Mouse (Mus musculus) limb, embryonic 14.5 days (tissue): Measurements from ENCODE around the gene Anxa1. TPM values are rescaled to one million over a fixed set of nuclear protein-coding genes. Genes with fewer than 3 reads are reported as not detected.
A peak's percentile ranks its signal among the peaks of the same experiment; 100 is the strongest.

ENCODE experiments used
- ATAC-seq: fragments of 200-750 bp; cut with Nextera tagmentation; 2 replicates; pipeline ENCODE4 v1.8.0; 2017; ENCODE audit warnings: low read depth, moderate number of reproducible peaks, moderate TSS enrichment; ENCODE audit not compliant: low FRiP score
- DNase-seq: peaks from one replicate; pipeline ENCODE4 v3.0.0-alpha.2; 2015; ENCODE audit warnings: low spot score
- H3K27ac ChIP-seq: fragments of 300-500 bp; sonication (generic); replicated peaks from 2 replicates; pipeline ENCODE4 v1.5.1; 2014; ENCODE audit warnings: low read depth, mild to moderate bottlenecking, low read length, moderate library complexity, mixed read lengths
- H3K27me3 ChIP-seq: fragments of 300-500 bp; sonication (generic); 2 replicates; pipeline ENCODE4 v1.6.1; 2014; ENCODE audit warnings: low read length, mixed read lengths; ENCODE audit not compliant: control insufficient read depth, insufficient read depth
- H3K36me3 ChIP-seq: fragments of 300-500 bp; sonication (generic); 2 replicates; pipeline ENCODE4 v1.6.1; 2014; ENCODE audit warnings: mild to moderate bottlenecking, low read length, moderate library complexity, mixed read lengths; ENCODE audit not compliant: control insufficient read depth, insufficient read depth
- H3K4me1 ChIP-seq: fragments of 300-500 bp; sonication (generic); 2 replicates; pipeline ENCODE4 v1.6.1; 2014; ENCODE audit warnings: antibody characterized with exemption, low read length, mixed read lengths; ENCODE audit not compliant: control insufficient read depth, insufficient read depth
- H3K4me2 ChIP-seq: fragments of 300-500 bp; sonication (generic); replicated peaks from 2 replicates; pipeline ENCODE4 v1.6.1; 2014; ENCODE audit warnings: low read depth, mild to moderate bottlenecking, low read length, moderate library complexity; ENCODE audit not compliant: severe bottlenecking
- H3K4me3 ChIP-seq: fragments of 300-500 bp; sonication (generic); replicated peaks from 2 replicates; pipeline ENCODE4 v1.5.1; 2014; ENCODE audit warnings: low read length
- H3K9ac ChIP-seq: fragments of 300-500 bp; sonication (generic); 2 replicates; pipeline ENCODE4 v1.6.1; 2014; ENCODE audit warnings: mild to moderate bottlenecking, low read depth, low read length, moderate library complexity; ENCODE audit not compliant: severe bottlenecking
- H3K9me3 ChIP-seq: fragments of 300-500 bp; sonication (generic); 2 replicates; pipeline ENCODE4 v1.6.1; 2016; ENCODE audit warnings: low read length; ENCODE audit not compliant: control insufficient read depth
- POLR2A ChIP-seq: fragments of 200-500 bp; IDR thresholded peaks from 2 replicates; pipeline ENCODE4 v1.8.0; 2012; ENCODE audit warnings: inconsistent platforms, mild to moderate bottlenecking, moderate library complexity, borderline replicate concordance; ENCODE audit not compliant: insufficient read depth, insufficient read length; ENCODE audit errors: extremely low read depth
- WGBS: fragments of 180-500 bp; shearing (Covaris S2); extraction: QIAGEN DNeasy Blood & Tissue Kit; methylation state at CpG from one replicate; pipeline ENCODE4 v1.1.7; 2014; 5-methylcytosine and 5-hydroxymethylcytosine counted together
- polyA plus RNA-seq, 2 experiments: library from polyadenylated mRNA; depleted of rRNA in 1 of 2; stranded (reverse) in 1 of 2; unstranded in 1 of 2; fragments of >200 nt; fragmentation: Nextera tagmentation in 1 of 2; extraction: Ambion mirVana in 1 of 2; gene quantifications; 2 replicates each; pipeline versions ENCODE4 v1.2.1 to v1.2.3; 2012 to 2014

The Anxa1 gene
- polyA plus RNA-seq, 2 experiments, result 72.5 to 350 TPM

DNA sequence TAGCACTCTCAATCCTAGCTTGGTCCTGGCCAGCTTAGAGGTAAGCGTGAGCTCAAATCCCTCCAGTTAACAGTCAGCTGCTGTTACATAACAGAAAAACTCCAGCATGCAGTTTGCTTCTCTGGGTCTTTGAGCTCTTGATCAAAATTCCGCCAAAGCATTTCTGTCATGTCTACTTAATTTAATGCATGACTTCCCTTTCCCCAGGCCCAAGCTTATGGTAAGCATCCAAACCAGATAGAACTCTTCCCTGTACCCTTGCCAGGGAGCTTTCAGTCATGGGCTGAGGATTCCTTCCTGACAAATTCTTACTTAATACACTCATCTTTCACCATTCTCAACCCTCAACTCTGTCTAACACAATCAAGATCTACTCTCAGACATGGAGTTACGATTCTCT, 20.5 kb upstream of the Anxa1 start:
- no peaks in the 10 kb centered on the region for H3K36me3 ChIP-seq
- no peak overlapping the region for H3K27ac ChIP-seq
- H3K4me3 ChIP-seq, result no peak overlapping the region
- 88% methylated on average over 3 of the region's 3 CpGs for WGBS
- H3K9ac ChIP-seq, result no peak overlapping the region
- H3K4me2 ChIP-seq, result no peak overlapping the region
- no peaks in the 10 kb centered on the region for H3K9me3 ChIP-seq
- TF ChIP-seq POLR2A, result no peak
- DNase-seq (no peak), ATAC-seq (no peak)
- H3K4me1 ChIP-seq, result no peaks in the 10 kb centered on the region
- no peaks in the 10 kb centered on the region for H3K27me3 ChIP-seq

DNA sequence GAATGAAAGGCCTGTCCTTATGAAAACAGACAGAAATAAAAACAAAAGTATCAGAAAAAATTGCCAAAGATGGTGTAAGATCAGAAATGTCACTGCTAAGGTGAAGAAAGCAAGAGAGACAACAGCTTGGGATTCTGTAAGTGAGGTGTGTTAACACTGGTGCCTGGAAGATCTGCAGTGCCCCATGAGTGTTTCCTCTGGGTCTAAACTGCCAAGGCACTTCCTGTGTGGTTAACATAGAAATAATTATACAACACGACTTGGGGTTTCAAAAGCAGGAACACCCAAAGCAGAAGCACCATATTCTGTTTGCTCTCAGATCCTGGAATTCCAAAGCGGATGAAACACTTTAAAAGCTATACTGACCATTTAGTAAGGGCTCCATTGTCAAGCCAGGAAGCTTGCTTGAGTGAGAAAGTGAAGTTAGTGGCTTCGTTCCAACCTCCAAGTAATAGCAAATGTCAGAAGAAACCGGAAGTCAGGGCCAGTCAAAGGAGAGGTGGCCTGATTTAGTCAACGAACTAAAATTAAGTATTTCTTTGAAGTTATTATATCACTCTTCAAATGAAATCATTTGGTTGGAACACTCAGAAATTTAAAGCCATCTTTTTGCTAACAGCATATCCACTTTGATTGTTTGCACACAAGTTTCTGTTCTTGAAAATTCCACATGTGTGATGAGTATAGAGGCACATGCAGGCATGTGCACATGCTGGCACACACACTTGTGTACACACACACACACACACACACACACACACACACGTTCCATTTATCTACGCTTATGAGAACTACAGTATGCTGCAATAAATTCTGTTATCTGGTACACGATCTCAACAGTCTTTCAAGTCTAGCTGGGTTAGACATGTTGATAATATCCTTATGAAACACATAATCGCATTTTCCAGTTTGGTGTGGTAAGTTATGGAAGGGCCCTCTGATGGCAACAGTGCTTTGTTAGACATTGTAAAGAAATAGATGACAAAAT, 19.1 kb upstream of the Anxa1 start:
- ATAC-seq (no peak), DNase-seq (no peak)
- H3K4me1 ChIP-seq, result no peaks in the 10 kb centered on the region
- no peak overlapping the region for H3K9ac ChIP-seq
- H3K36me3 ChIP-seq, result no peaks in the 10 kb centered on the region
- WGBS, result 66% methylated on average over 9 of the region's 9 CpGs
- no peak overlapping the region for H3K4me3 ChIP-seq
- no peaks in the 10 kb centered on the region for H3K9me3 ChIP-seq
- H3K27me3 ChIP-seq, result no peaks in the 10 kb centered on the region
- no peak overlapping the region for H3K4me2 ChIP-seq
- H3K27ac ChIP-seq, result no peak overlapping the region
- TF ChIP-seq POLR2A, result no peak

- 49% methylated on average over 3 of the region's 3 CpGs for WGBS
- H3K4me1 ChIP-seq, result no peaks in the 10 kb centered on the region
- no peaks in the 10 kb centered on the region for H3K9me3 ChIP-seq
- ATAC-seq, result no peak
- H3K4me2 ChIP-seq, result no peak overlapping the region
- H3K27ac ChIP-seq, result 0 out of 2 replicates have a peak overlapping the region, but pooled peaks have one; percentile 13
- no peak overlapping the region for H3K9ac ChIP-seq
- no peak for DNase-seq
- no peaks in the 10 kb centered on the region for H3K27me3 ChIP-seq
- H3K36me3 ChIP-seq, result no peaks in the 10 kb centered on the region
- no peak overlapping the region for H3K4me3 ChIP-seq
- no peak for TF ChIP-seq POLR2A
Observed at GRCm38 (mm10) chr19:20406475-20406874, 15.7 kb upstream of the Anxa1 start.

- Histone ChIP-seq H3K4me1 (no peaks in the 10 kb centered on the region), H3K4me3 (no peak overlapping the region), H3K9ac (no peak overlapping the region), H3K9me3 (no peaks in the 10 kb centered on the region), H3K36me3 (no peaks in the 10 kb centered on the region), H3K4me2 (no peak overlapping the region), H3K27ac (no peak overlapping the region), H3K27me3 (no peaks in the 10 kb centered on the region)
- DNase-seq, result no peak
- no peak for TF ChIP-seq POLR2A
- ATAC-seq, result no peak
- 90% methylated on average over 4 of the region's 4 CpGs for WGBS
Observed at GRCm38 (mm10) chr19:20405015-20405414, 14.3 kb upstream of the Anxa1 start.

DNA sequence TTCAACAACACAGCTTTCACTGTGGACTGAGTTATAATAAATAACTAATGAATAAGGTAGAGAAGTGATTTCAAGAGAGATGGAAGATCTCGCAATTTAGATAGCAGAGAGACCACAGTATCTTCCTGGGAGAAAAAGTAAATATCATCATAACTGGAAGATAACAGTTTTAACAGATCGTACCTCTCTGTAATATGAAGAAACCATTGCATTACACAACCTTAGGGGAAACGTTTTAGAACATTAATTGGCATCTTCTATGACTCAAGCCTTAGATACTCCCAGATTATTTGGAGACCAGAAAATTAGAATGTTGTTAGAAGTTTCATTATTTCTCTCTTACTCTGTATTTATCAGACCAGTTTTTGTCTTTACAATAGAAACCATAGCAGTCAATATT, 13.0 kb upstream of the Anxa1 start:
- no peak overlapping the region for H3K4me3 ChIP-seq
- no peaks in the 10 kb centered on the region for H3K27me3 ChIP-seq
- H3K9me3 ChIP-seq, result no peaks in the 10 kb centered on the region
- no peak for TF ChIP-seq POLR2A
- H3K9ac ChIP-seq, result no peak overlapping the region
- 90% methylated on average over 3 of the region's 3 CpGs for WGBS
- ATAC-seq (no peak), DNase-seq (no peak)
- H3K27ac ChIP-seq, result no peak overlapping the region
- H3K4me2 ChIP-seq, result no peak overlapping the region
- H3K4me1 ChIP-seq, result no peaks in the 10 kb centered on the region
- H3K36me3 ChIP-seq, result no peaks in the 10 kb centered on the region

- Histone ChIP-seq H3K4me2 (no peak overlapping the region), H3K9me3 (no peaks in the 10 kb centered on the region), H3K27ac (no peak overlapping the region), H3K27me3 (no peaks in the 10 kb centered on the region), H3K4me3 (no peak overlapping the region), H3K9ac (no peak overlapping the region), H3K4me1 (no peaks in the 10 kb centered on the region), H3K36me3 (no peaks in the 10 kb centered on the region)
- TF ChIP-seq POLR2A, result no peak
- no peak for DNase-seq
- 94% methylated on average over 1 of the region's 1 CpGs for WGBS
- ATAC-seq, result no peak
Observed at GRCm38 (mm10) chr19:20403219-20403618, 12.5 kb upstream of the Anxa1 start.
